Mouse (Mus musculus): ENCODE measurements around the gene Rnf182.

- TF ChIP-seq CTCF (IDR thresholded peaks at IDR 0.05; ENCODE audit: borderline replicate concordance, control insufficient read depth, extremely low read depth, insufficient read depth, low read length, poor library complexity) (no peak), POLR2A (IDR thresholded peaks at IDR 0.05; ENCODE audit: control insufficient read depth, extremely low read depth, insufficient read depth, low read length, poor library complexity) (no peak)
These were observed 15.8 kb downstream of the Rnf182 start for GRCm38 (mm10) chr13:43631266-43631665.
